Mouse (Mus musculus): Measurements from ENCODE around the gene Dnal4.

Gene Dnal4

DNA sequence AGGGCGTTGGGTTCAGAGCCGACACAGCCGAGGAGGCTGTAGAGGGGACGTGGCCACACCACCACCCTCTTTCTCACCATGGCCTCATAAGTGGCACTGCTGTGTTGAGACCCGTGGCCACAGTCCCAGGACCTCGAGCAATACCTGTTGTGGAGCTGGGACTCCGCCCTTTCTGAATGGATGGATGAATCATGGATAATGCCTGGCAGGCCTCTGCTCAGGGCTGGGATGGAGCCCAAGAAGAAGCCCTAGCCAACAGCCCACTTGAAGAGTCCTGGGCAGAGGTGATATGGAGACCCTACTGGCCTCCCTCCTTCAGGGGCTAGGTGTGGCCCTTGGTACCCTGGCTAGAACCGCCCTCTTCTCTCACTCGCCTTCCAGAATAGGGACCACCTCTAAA, 14.6 kb downstream of the Dnal4 start:
- DNase-seq: no peak

GRCm38 (mm10) chr15:79760956-79761355, 16.7 kb downstream of the Dnal4 start:
- no peak for DNase-seq

- DNase-seq: no peak
Observed at GRCm38 (mm10) chr15:79757118-79757517, 20.5 kb downstream of the Dnal4 start.

DNA sequence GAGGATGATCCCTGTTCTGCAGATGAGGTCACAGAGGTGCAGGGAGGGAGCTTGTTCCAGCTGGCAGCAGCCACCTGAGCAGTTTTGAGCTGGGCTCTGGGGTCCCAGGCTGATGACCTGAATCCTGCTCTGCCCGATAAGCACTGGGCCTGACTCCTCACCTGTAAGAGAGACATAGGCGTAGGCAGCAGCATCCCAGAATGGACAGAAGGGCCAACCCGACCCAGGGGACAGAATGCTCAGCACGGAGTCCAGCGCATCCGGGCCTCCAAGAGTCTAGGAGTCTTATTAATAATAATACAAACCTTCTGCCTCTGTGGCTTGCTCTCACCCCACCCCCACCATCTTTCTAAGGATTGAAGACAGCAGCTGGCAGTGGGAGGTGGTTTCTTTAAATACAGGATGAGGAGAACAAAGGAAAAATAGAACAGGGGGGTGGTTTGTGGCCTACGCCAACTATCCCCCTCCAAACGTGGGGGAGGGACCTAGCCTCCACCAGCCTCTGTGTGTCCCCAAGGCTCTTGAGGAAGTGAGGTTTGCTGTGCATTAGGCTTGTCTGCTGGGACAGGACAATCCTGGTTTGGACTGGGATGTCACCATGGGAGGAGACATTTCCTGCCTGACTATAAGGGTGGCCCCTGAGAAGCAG, 21.5 kb downstream of the Dnal4 start:
- no peak for DNase-seq

DNA sequence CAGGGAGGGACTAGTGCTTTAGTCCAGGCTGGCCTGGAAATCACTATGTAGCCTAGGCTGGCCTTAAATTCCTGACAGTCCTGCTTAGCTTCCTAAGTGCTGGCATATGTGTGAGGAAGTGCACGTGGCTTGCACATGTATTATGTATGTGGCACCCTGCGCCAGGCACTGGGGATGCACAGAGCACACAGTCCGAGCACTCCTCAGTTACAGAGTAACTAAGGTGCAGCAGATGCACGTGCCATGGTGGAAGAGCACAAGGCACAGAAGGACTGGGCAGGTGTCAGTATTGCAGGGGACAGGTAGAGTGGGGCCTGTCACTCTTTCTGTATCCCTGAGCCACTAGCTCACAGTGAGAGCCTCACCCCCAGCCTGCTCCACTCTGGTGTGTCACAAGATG, 22.5 kb downstream of the Dnal4 start:
- no peak for DNase-seq

DNA sequence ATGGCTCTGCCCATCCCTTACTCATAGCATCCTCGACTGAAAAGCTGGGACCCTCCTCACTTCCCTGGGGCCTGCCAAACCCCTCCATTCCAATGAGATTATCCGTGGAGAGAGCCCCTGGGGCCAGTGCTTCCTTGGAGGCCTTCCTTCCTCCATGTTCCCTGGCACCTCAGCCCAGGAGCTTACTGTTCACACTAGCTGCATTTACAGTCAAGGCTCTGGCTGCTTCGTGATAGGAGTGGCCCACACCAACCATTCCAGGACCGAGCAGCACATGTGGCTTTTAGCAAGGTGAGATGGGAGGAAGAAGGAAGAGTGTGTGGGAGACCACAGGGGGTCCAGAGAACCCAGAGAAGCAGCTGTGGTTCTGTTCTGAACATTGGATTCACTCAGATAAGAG, 23.8 kb downstream of the Dnal4 start:
- DNase-seq: no peak

DNA sequence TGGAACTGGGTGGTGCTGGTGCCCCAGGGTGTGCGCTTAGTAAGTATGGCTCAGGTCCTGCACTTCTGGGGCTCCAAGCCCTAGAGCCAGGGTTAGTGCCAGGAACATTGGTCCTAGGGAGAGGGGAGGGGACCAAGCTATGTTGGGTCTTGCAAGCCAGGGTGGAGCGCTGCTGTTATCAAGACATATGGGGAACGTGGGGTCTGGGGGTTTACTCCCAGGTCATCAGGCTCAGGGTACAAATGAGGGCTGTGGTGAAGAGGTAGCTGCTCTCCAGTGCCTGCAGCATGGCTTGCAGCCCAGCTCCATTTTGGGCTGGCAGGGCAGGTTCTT, 24.3 kb downstream of the Dnal4 start:
- no peak for DNase-seq

DNA sequence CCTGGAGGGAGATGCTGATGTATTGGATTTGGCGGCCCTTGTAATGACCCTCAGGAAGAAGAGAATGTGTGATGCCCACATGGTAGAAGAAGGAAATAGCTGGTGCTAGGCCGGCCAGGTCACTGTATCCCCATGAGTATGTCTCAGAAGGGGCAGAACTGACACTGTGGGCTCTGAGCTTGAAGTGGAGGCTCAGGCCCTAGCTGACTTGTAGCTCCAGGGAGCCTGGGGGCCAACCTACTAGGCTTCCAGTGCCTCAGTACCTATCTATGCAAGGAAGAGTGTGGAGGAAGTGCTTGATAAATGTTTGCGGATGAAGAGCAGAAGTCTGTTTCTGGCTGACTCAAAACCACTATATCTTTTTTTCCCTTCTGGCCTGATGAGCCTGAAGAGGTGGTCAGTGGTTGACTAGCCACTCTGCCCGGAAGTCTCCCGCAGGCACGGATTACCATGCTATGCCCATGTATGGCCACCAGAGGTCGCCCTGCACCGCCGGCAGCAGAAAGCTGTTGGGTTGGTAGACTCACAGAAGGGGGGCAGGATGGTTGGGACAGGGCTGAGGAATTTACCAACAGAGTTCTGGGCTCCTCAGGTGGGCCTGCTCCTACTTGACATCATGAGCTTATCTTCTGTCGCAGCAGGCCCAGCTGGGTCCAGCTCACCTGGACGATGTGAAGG, 24.8 kb downstream of the Dnal4 start:
- DNase-seq: peak; percentile 72

DNA sequence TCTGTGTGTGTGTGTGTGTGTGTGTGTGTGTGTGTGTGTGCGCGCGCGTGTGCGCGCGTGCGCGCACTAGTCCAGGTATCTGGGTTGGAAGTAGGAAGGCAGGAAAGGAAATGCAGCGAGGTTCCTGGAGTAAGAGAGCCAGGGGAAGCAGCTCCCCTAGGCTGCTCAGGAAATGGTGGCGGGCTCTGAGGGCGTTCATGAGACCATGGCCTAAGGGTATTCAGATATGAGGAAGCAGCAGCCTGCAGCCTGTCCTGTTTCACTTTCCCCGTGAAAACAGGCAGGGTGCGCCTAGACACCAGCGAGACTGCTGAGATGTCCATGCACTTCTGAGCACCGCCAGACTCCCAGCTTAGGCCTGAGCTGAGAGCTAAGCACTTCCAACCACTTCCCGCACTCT, 25.9 kb downstream of the Dnal4 start:
- no peak for DNase-seq

DNA sequence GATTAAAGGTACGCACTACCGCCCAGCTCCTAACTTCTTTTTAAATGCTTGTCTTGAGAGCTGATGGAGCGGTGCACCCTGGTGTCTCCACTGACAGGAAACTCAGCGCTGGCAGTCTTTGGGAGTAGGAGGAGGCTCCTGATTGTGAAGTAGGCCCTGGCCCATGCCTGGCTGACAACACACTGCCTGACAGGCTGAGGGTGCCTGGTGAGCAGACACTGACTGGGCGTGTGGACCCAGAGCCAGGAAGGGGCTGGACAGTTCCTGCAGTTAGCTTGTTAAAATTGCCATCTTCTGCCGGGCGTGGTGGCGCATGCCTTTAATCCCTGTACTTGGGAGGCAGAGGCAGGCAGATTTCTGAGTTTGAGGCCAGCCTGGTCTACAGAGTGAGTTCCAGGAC, 27.4 kb downstream of the Dnal4 start:
- no peak for DNase-seq

DNA sequence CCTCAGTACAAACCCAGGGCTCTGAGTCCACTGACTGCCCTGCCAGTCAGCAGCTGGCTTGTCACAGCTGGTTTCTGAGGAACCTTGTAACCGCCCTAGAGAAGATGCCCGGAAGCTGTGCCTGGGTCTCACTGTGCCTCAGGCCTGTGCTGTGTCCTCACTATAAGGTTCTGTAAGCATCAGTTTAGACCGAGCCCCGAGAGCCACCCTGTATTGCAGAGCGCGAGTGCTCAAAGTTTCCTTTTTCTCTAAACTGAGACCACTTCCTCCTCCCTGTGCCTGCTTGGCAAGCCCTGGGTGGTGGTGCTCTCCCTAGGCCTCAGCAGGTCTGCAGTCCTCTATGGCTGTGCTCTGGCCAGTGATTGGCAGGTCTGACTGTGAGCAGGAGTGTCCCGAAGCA, 28.5 kb downstream of the Dnal4 start:
- DNase-seq: no peak

DNA sequence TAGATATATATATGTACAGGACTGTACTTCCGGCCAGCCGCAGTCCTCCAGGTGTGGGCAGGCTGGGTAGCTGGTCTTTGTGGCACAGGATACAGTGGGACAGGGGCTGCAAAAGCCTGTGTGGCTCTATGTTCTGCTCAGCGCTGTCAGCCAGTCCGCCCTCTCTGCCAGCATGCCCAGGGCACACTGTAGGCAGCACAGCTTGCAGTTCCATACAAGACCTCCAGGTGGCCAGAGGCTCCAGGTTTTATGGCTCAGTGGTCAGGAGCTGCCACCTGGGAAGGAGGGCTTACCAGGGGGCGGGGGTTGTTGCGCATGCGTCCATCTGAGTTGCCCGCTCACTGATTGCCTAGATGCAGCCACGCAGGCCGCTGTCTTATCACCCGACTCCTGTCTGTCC, 29.7 kb downstream of the Dnal4 start:
- peak; percentile 44 for DNase-seq

- DNase-seq: no peak
Observed at GRCm38 (mm10) chr15:79745883-79746282, 31.8 kb downstream of the Dnal4 start.

DNA sequence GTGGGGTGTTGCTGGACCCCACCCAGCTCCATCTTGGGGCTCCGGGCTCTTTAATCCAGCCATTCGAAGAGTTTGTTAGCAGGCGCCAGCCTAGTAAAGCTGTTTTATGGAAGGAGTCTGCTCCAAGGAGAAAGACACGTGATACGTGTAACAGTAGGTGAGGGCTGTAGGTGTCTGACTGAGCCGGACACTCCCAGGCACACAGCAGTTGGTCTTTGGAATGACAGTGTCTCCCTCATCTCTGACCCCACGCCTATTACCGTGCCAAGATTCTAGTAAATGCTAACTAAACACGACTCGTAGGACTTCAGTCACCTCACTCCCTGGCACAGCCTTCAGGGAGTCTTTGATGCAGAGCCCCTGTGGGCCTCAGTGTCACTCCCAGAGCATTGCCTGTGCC, 32.3 kb downstream of the Dnal4 start:
- peak; percentile 76 for DNase-seq

DNA sequence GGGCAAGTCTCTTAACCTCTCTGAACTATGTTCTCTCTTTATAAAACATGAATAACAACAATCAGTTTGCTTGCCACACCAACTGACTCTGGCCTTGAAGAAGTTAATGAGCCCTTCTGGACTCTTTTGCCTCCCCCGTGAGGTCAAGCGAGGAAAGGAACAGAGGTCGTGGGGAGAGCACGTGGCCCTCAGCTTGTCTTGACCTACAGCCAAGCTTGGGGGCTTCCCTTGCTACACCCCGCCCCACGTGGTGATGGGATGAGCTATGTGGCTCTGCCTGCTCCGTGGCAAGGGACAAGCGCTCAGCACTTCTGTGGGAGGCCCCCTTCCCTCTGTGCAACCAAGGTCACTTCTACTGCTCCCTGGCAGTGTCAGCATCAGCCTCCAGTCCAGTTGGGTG, 32.9 kb downstream of the Dnal4 start:
- peak; percentile 70 for DNase-seq

DNA sequence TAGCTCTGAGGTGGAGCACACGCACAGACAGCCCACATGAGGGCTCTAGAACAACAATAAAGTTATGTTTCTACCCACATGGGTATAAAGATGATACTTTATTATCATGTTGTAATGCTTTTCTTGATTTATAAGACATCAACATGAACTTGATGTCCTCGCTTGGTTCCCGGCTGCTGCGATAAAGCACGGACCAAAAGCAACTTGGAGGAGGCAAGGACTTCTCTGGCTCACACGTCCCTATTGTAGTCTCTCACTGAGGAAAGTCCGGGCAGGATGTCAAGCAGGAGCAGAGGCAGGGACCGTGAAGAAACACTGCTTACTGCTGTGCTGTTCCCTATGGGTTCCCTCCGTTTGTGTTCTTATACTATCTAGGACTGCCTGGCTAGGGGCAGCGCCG, 33.6 kb downstream of the Dnal4 start:
- no peak for DNase-seq

- DNase-seq: no peak
Observed at GRCm38 (mm10) chr15:79742706-79743023, 35.0 kb downstream of the Dnal4 start.

GRCm38 (mm10) chr15:79741921-79742705, 35.5 kb downstream of the Dnal4 start, which contains the start of gene Sun2:
TSS of gene Sun2 (minus strand) at chr15:79742536.
- DNase-seq: peak; percentile 91

DNA sequence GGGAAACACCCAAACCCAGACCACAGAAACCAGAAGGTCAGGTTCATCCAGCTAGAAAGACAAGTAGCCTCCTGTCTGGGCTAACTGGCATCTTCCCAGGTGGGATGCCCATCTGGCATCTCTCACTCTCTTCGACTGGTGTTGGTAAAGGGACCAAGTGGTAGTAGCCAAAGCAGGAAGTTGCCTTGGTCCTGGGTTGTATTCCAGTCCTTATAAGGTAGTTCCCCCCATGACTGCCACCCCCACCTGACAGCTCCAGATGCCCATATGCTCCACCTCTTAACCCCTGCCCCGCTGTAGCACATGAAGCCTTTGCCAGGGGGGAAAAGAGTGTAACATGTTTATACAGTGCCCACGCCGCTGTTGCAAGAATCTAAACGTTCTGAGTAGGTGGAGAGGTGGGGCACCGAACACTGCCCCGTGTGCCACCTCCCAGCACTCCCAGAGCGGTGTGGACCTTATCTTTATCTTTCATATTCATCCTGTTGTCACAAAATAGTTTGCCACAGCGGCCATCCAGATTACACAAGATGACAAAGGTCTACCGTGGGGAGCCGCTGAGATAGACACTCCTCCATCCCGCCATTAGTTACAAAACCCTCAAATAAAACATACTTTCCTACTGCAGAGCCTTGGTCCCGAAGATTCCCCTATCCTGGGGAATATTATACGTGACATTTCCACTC, 36.3 kb downstream of the Dnal4 start:
- no peak for DNase-seq

DNA sequence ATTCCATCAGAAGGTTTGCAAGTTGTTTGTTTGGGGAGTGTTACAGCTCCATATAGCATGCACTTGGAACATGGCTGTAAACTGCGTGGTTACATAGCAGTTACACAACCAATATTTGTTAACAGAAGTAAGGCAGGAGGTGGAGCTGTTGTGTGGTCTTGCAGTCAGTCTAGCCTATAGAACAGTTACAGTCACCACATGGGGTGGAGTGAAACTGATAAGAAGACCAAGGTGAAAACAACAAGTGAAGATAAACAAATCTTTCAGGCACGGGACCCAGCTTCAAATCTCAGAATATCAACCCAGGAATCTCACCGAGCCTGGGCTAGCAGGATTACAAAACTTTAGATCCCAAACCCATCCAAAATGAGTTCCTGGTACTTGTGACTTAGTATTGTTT, 36.9 kb downstream of the Dnal4 start:
- DNase-seq: no peak

GRCm38 (mm10) chr15:79734311-79734710, 43.3 kb downstream of the Dnal4 start:
- no peak for DNase-seq

- DNase-seq: no peak
Observed at GRCm38 (mm10) chr15:79733640-79734039, 44.0 kb downstream of the Dnal4 start.

DNA sequence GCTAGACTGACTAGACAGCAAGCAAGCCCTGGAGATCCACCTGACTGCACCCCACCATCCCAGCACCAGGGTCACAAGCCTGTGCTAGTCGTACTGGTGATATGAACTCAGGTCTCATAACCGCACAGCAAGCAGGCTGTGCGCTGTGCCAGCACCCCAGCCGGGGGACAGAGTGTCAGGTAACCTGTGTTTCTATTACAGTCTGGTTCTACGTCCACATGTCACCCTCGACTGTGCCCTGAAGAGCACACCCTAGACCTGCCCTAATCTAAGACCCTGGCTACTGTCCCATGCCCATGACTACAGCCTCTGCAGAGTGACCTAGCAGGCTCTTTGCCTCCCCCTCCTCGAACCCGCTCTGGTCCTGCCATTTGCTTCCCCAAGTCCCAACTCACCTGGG, 44.5 kb downstream of the Dnal4 start:
- DNase-seq: no peak

DNA sequence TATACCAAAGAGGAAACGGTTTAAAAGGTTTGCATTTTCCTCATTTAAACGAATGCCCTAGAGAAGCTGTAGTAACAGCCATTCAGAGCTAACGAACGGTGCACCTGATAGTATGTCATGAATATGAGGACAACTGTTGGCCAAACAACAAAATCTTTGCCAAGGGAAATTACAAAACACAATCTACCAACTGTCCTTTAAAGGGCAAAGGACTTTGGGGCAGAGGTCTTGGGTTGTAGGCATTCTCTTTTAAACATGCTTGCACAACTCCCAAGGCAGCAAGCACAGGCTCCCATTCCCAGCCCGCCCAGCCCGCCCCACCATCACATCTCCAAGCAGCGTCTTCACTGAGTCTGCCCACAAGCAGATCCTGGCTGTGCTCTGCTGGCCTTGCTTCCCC, 46.1 kb downstream of the Dnal4 start:
- DNase-seq: no peak

Measured in kidney, adult 9 months (tissue).